Mouse (Mus musculus) hindbrain, embryonic 12.5 days (tissue): ENCODE results near the gene Lamtor4. TPM values are rescaled to one million over a fixed set of nuclear protein-coding genes. Genes with fewer than 3 reads are reported as not detected.
A peak's percentile ranks its signal among the peaks of the same experiment; 100 is the strongest.

Experiments
- ATAC-seq: fragments of 200-750 bp; cut with Nextera tagmentation; 2 replicates; pipeline ENCODE4 v1.8.0; 2017; ENCODE audit warnings: moderate TSS enrichment; ENCODE audit not compliant: low FRiP score
- H3K27ac ChIP-seq: fragments of 300-500 bp; sonication (generic); 2 replicates; pipeline ENCODE4 v1.5.1; 2016; ENCODE audit warnings: mild to moderate bottlenecking
- H3K27me3 ChIP-seq: fragments of 300-500 bp; sonication (generic); 2 replicates; pipeline ENCODE4 v1.6.1; 2016; ENCODE audit warnings: mild to moderate bottlenecking
- H3K36me3 ChIP-seq: fragments of 300-500 bp; sonication (generic); 2 replicates; pipeline ENCODE4 v1.6.1; 2016; ENCODE audit warnings: mild to moderate bottlenecking
- H3K4me1 ChIP-seq: fragments of 300-500 bp; sonication (generic); 2 replicates; pipeline ENCODE4 v1.6.1; 2016
- H3K4me2 ChIP-seq: fragments of 300-500 bp; sonication (generic); replicated peaks from 2 replicates; pipeline ENCODE4 v1.6.1; 2016; ENCODE audit warnings: mild to moderate bottlenecking
- H3K4me3 ChIP-seq: fragments of 300-500 bp; sonication (generic); 2 replicates; pipeline ENCODE4 v1.5.1; 2016; ENCODE audit warnings: mild to moderate bottlenecking
- H3K9ac ChIP-seq: fragments of 300-500 bp; sonication (generic); 2 replicates; pipeline ENCODE4 v1.6.1; 2016; ENCODE audit warnings: mild to moderate bottlenecking, moderate library complexity
- H3K9me3 ChIP-seq: fragments of 300-500 bp; sonication (generic); replicated peaks from 2 replicates; pipeline ENCODE4 v1.6.1; 2016; ENCODE audit warnings: mild to moderate bottlenecking
- WGBS: fragments of 180-500 bp; shearing (Covaris S2); methylation state at CpG from one replicate; pipeline ENCODE4 v1.1.7; 2016; 5-methylcytosine and 5-hydroxymethylcytosine counted together
- polyA plus RNA-seq: library from polyadenylated mRNA; unstranded; fragments of >200 nt; fragmentation: Nextera tagmentation; extraction: Ambion mirVana; gene quantifications from 2 replicates; pipeline ENCODE4 v1.2.1, GENCODE M21; 2016

Gene Lamtor4
- polyA plus RNA-seq, 1 experiment from 2014 or later, result 60.7 TPM

- WGBS, result under 1% methylated on average over 56 of the region's 56 CpGs
- H3K27me3 ChIP-seq, result peaks cover 7% of the 10 kb centered on the region; the same call in 1 of the 2 replicates
- peak within 1 kb of the TSS; percentile 85 for H3K4me2 ChIP-seq
- H3K36me3 ChIP-seq, result peaks cover 27% of the 10 kb centered on the region
- H3K4me1 ChIP-seq, result peaks cover 42% of the 10 kb centered on the region
- H3K9ac ChIP-seq, result peak within 1 kb of the TSS; percentile 88
- peak; percentile 99 for ATAC-seq
- H3K4me3 ChIP-seq, result peak within 1 kb of the TSS; percentile 68
- 0 out of 2 replicates have a peak, but pooled peaks cover 3% of the 10 kb centered on the region for H3K9me3 ChIP-seq
- H3K27ac ChIP-seq, result peak within 1 kb of the TSS; percentile 66; the same call in 1 of the 2 replicates
Measured at GRCm38 (mm10) chr5:138279585-138280424, 24.5 kb downstream of the Lamtor4 start, which contains the start of the genes Gm43720, Gpc2 and Stag3. Gene Gm43720 (minus strand): TSS chr5:138279958. Gene Gpc2 (minus strand): TSS chr5:138280005. Gene Stag3 (plus strand): TSS chr5:138280240.

GRCm38 (mm10) chr5:138280425-138280768 lies 25.1 kb downstream of the Lamtor4 start:
- Histone ChIP-seq H3K4me1 (peaks cover 36% of the 10 kb centered on the region), H3K36me3 (peaks cover 25% of the 10 kb centered on the region), H3K27ac (no peak overlapping the region), H3K4me3 (peak overlapping the region; percentile 68), H3K9ac (no peak overlapping the region), H3K9me3 (0 out of 2 replicates have a peak, but pooled peaks cover 3% of the 10 kb centered on the region), H3K4me2 (peak overlapping the region; percentile 85), H3K27me3 (peaks cover 7% of the 10 kb centered on the region; the same call in 1 of the 2 replicates)
- ATAC-seq, result no peak
- WGBS, result 22% methylated on average over 26 of the region's 26 CpGs

- no peak for ATAC-seq
- H3K27me3 ChIP-seq, result peaks cover 7% of the 10 kb centered on the region; the same call in 1 of the 2 replicates
- H3K36me3 ChIP-seq, result peaks cover 20% of the 10 kb centered on the region
- H3K4me3 ChIP-seq, result no peak overlapping the region
- H3K4me2 ChIP-seq, result no peak overlapping the region
- 93% methylated on average over 15 of the region's 15 CpGs for WGBS
- 0 out of 2 replicates have a peak, but pooled peaks cover 3% of the 10 kb centered on the region for H3K9me3 ChIP-seq
- no peak overlapping the region for H3K9ac ChIP-seq
- H3K27ac ChIP-seq, result no peak overlapping the region
- peaks cover 32% of the 10 kb centered on the region for H3K4me1 ChIP-seq
Measured at GRCm38 (mm10) chr5:138280829-138281228, 25.5 kb downstream of the Lamtor4 start.

- 87% methylated on average over 2 of the region's 2 CpGs for WGBS
- ATAC-seq, result no peak
- Histone ChIP-seq H3K4me3 (no peak overlapping the region), H3K4me2 (no peak overlapping the region), H3K27me3 (peaks cover 7% of the 10 kb centered on the region; the same call in 1 of the 2 replicates), H3K9me3 (0 out of 2 replicates have a peak, but pooled peaks cover 3% of the 10 kb centered on the region), H3K4me1 (peaks cover 22% of the 10 kb centered on the region), H3K36me3 (peaks cover 13% of the 10 kb centered on the region), H3K27ac (no peak overlapping the region), H3K9ac (no peak overlapping the region)
Measured at GRCm38 (mm10) chr5:138281798-138282197, 26.5 kb downstream of the Lamtor4 start.

- no peak overlapping the region for H3K9ac ChIP-seq
- peaks cover 7% of the 10 kb centered on the region; the same call in 1 of the 2 replicates for H3K27me3 ChIP-seq
- no peaks in the 10 kb centered on the region for H3K36me3 ChIP-seq
- H3K9me3 ChIP-seq, result 0 out of 2 replicates have a peak, but pooled peaks cover 3% of the 10 kb centered on the region
- no peak overlapping the region for H3K27ac ChIP-seq
- H3K4me2 ChIP-seq, result no peak overlapping the region
- no peak for ATAC-seq
- WGBS, result 58% methylated on average over 1 of the region's 1 CpGs
- no peak overlapping the region for H3K4me3 ChIP-seq
- H3K4me1 ChIP-seq, result peaks cover 4% of the 10 kb centered on the region
Measured at GRCm38 (mm10) chr5:138283540-138283939, 28.3 kb downstream of the Lamtor4 start.

- Histone ChIP-seq H3K4me2 (no peak overlapping the region), H3K9me3 (no peaks in the 10 kb centered on the region), H3K27me3 (no peaks in the 10 kb centered on the region), H3K4me1 (no peaks in the 10 kb centered on the region), H3K4me3 (no peak overlapping the region), H3K36me3 (no peaks in the 10 kb centered on the region), H3K9ac (no peak overlapping the region), H3K27ac (no peak overlapping the region)
- WGBS, result 79% methylated on average over 3 of the region's 3 CpGs
- no peak for ATAC-seq
Measured at GRCm38 (mm10) chr5:138287861-138288260, 32.6 kb downstream of the Lamtor4 start.

GRCm38 (mm10) chr5:138291638-138292037 lies 36.4 kb downstream of the Lamtor4 start:
- 83% methylated on average over 1 of the region's 1 CpGs for WGBS
- no peaks in the 10 kb centered on the region for H3K36me3 ChIP-seq
- no peaks in the 10 kb centered on the region for H3K4me1 ChIP-seq
- no peak overlapping the region for H3K4me2 ChIP-seq
- H3K9ac ChIP-seq, result no peak overlapping the region
- H3K9me3 ChIP-seq, result no peaks in the 10 kb centered on the region
- no peak overlapping the region for H3K4me3 ChIP-seq
- H3K27ac ChIP-seq, result no peak overlapping the region
- no peaks in the 10 kb centered on the region for H3K27me3 ChIP-seq
- no peak for ATAC-seq

- Histone ChIP-seq H3K4me2 (no peak overlapping the region), H3K4me3 (no peak overlapping the region), H3K36me3 (no peaks in the 10 kb centered on the region), H3K9me3 (no peaks in the 10 kb centered on the region), H3K27ac (no peak overlapping the region), H3K27me3 (no peaks in the 10 kb centered on the region), H3K4me1 (no peaks in the 10 kb centered on the region), H3K9ac (no peak overlapping the region)
- no peak for ATAC-seq
Measured at GRCm38 (mm10) chr5:138294158-138294557, 38.9 kb downstream of the Lamtor4 start.

- no peak for ATAC-seq
- no peak overlapping the region for H3K4me3 ChIP-seq
- no peak overlapping the region for H3K4me2 ChIP-seq
- H3K9ac ChIP-seq, result no peak overlapping the region
- WGBS, result 84% methylated on average over 2 of the region's 2 CpGs
- no peak overlapping the region for H3K27ac ChIP-seq
- H3K36me3 ChIP-seq, result no peaks in the 10 kb centered on the region
- H3K4me1 ChIP-seq, result no peaks in the 10 kb centered on the region
- H3K9me3 ChIP-seq, result no peaks in the 10 kb centered on the region
- H3K27me3 ChIP-seq, result no peaks in the 10 kb centered on the region
Measured at GRCm38 (mm10) chr5:138299613-138300012, 44.3 kb downstream of the Lamtor4 start.

Other genes starting within 250 kb of the Lamtor4 start
- gene Smok3a, start 234.2 kb upstream of the Lamtor4 start, polyA plus RNA-seq, result not detected in 2 replicates
- gene Smok3b, start 234.1 kb upstream of the Lamtor4 start, polyA plus RNA-seq, result not detected in 2 replicates
- gene Smok3c, start 202.3 kb upstream of the Lamtor4 start, polyA plus RNA-seq, result not detected in 2 replicates
- gene Zkscan1, start 170.4 kb upstream of the Lamtor4 start, polyA plus RNA-seq, result 37.3 and 41.7 TPM in 2 replicates
- gene Zscan21, start 138.6 kb upstream of the Lamtor4 start, polyA plus RNA-seq, result 93.8 and 95.8 TPM in 2 replicates
- gene Zfp113, start 99.7 kb upstream of the Lamtor4 start, polyA plus RNA-seq, result 34.2 and 35.9 TPM in 2 replicates
- 270 and 286 TPM in 2 replicates for gene Cops6, start 94.4 kb upstream of the Lamtor4 start, polyA plus RNA-seq
- 25.7 and 28.6 TPM in 2 replicates for gene Ap4m1, start 83.5 kb upstream of the Lamtor4 start, polyA plus RNA-seq
- gene Mcm7, start 83.1 kb upstream of the Lamtor4 start, polyA plus RNA-seq, result 179 and 180 TPM in 2 replicates
- gene Taf6, start 68.0 kb upstream of the Lamtor4 start, polyA plus RNA-seq, result 102 and 109 TPM in 2 replicates
- 45.8 and 46.3 TPM in 2 replicates for gene Cnpy4, start 68.0 kb upstream of the Lamtor4 start, polyA plus RNA-seq
- 10.9 and 12.8 TPM in 2 replicates for gene Mblac1, start 61.2 kb upstream of the Lamtor4 start, polyA plus RNA-seq
- not detected in 2 replicates for gene Nxpe5, start 29.6 kb upstream of the Lamtor4 start, polyA plus RNA-seq
- gene BC037034, start 8.6 kb downstream of the Lamtor4 start, polyA plus RNA-seq, result 18.9 and 20.4 TPM in 2 replicates
- gene Gal3st4, start 17.4 kb downstream of the Lamtor4 start, polyA plus RNA-seq, result 3.6 and 4.4 TPM in 2 replicates
- 0.12 and 0.23 TPM in 2 replicates for gene Gm43720, start 24.5 kb downstream of the Lamtor4 start, polyA plus RNA-seq
- gene Gpc2, start 24.5 kb downstream of the Lamtor4 start, polyA plus RNA-seq, result 164 and 168 TPM in 2 replicates
- 4.6 and 6.9 TPM in 2 replicates for gene Stag3, start 24.8 kb downstream of the Lamtor4 start, polyA plus RNA-seq
- not detected in 2 replicates for gene Pvrig, start 86.5 kb downstream of the Lamtor4 start, polyA plus RNA-seq
- 61.9 and 63.3 TPM in 2 replicates for gene Zfp157, start 186.0 kb downstream of the Lamtor4 start, polyA plus RNA-seq